Mouse (Mus musculus): ENCODE measurements around the gene Mbd3.

DNA sequence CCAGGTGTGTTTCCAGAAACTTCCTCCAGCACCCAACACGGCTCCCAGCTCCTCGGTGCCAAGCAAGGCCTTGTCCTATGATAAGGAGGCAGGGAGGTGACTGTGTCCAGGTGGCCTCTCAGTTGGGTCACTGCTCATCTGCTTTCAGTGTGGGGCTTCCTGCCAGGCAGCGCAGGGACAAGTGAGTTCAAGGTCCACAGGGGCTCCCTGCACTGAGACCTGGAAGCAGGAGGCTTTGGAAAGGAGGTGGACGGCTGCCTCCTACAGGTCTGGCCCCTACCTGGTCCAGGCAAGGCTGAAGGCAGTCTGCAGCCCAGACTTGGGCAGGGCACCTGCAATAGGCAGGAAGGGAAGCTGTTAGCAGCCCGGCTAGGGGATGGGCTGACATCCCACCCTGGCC is 6.7 kb downstream of the Mbd3 start:
- TF ChIP-seq CTCF (IDR thresholded peaks at IDR 0.05; ENCODE audit: low read depth, low read length) (no peak), POLR2A (IDR thresholded peaks at IDR 0.05; ENCODE audit: extremely low read depth, insufficient read depth, low read length) (no peak)

Measured in liver, adult 2 months (tissue).